Mouse (Mus musculus) forebrain, embryonic 11.5 days (tissue): ENCODE measurements around the gene C130032M10Rik. TPM values are rescaled to one million over a fixed set of nuclear protein-coding genes. Genes with fewer than 3 reads are reported as not detected.
"Not testable (repeated sequence)": the region's sequence is repeated elsewhere in the genome, so short reads cannot be mapped to it uniquely, and the experiment has no call there.

Experiments
- ATAC-seq: fragments of 200-750 bp; cut with Nextera tagmentation; replicated peaks from 2 replicates; pipeline ENCODE4 v1.8.0; 2017; ENCODE audit warnings: moderate TSS enrichment; ENCODE audit not compliant: low FRiP score
- DNase-seq: peaks from one replicate; pipeline ENCODE4 v3.0.0-alpha.2; 2017; ENCODE audit warnings: low spot score
- H3K27ac ChIP-seq: fragments of 300-500 bp; sonication (generic); 2 replicates; pipeline ENCODE4 v1.5.1; 2014; ENCODE audit warnings: low read depth, low read length
- H3K27me3 ChIP-seq: fragments of 300-500 bp; sonication (generic); 2 replicates; pipeline ENCODE4 v1.6.1; 2014; ENCODE audit warnings: mild to moderate bottlenecking, low read length, mixed read lengths; ENCODE audit not compliant: control insufficient read depth, insufficient read depth
- H3K36me3 ChIP-seq: fragments of 300-500 bp; sonication (generic); 2 replicates; pipeline ENCODE4 v1.6.1; 2014; ENCODE audit warnings: mild to moderate bottlenecking, low read length, moderate library complexity, mixed read lengths; ENCODE audit not compliant: control insufficient read depth, insufficient read depth
- H3K4me1 ChIP-seq: fragments of 300-500 bp; sonication (generic); replicated peaks from 2 replicates; pipeline ENCODE4 v1.6.1; 2014; ENCODE audit warnings: low read length, mixed read lengths; ENCODE audit not compliant: control insufficient read depth, insufficient read depth
- H3K4me2 ChIP-seq: fragments of 300-500 bp; sonication (generic); 2 replicates; pipeline ENCODE4 v1.6.1; 2014; ENCODE audit warnings: low read depth, mild to moderate bottlenecking, low read length, moderate library complexity, mixed read lengths; ENCODE audit not compliant: severe bottlenecking
- H3K4me3 ChIP-seq: fragments of 300-500 bp; sonication (generic); 2 replicates; pipeline ENCODE4 v1.5.1; 2014; ENCODE audit warnings: low read depth, low read length
- H3K9ac ChIP-seq: fragments of 300-500 bp; sonication (generic); 2 replicates; pipeline ENCODE4 v1.6.1; 2014; ENCODE audit warnings: low read length
- H3K9me3 ChIP-seq: fragments of 300-500 bp; sonication (generic); 2 replicates; pipeline ENCODE4 v1.6.1; 2016; ENCODE audit warnings: low read length, mixed read lengths; ENCODE audit not compliant: control insufficient read depth
- WGBS: fragments of 180-500 bp; shearing (Covaris S2); extraction: QIAGEN DNeasy Blood & Tissue Kit; methylation state at CpG from one replicate; pipeline ENCODE4 v1.1.7; 2014; 5-methylcytosine and 5-hydroxymethylcytosine counted together
- polyA plus RNA-seq: library from polyadenylated mRNA; unstranded; fragments of >200 nt; fragmentation: Nextera tagmentation; extraction: Ambion mirVana; gene quantifications from 2 replicates; pipeline ENCODE4 v1.2.1, GENCODE M21; 2014

Gene C130032M10Rik
- polyA plus RNA-seq, 1 experiment from 2014 or later: not detected

GRCm38 (mm10) chr9:114506564-114506963, 8.9 kb upstream of the C130032M10Rik start:
- no peak overlapping the region for H3K9ac ChIP-seq
- ATAC-seq (no peak), DNase-seq (no peak)
- H3K9me3 ChIP-seq: no peaks in the 10 kb centered on the region; the same call in 1 of the 2 replicates
- no peak overlapping the region for H3K27ac ChIP-seq
- peaks cover 3% of the 10 kb centered on the region; the same call in 1 of the 2 replicates for H3K36me3 ChIP-seq
- H3K4me3 ChIP-seq: no peak overlapping the region
- H3K4me1 ChIP-seq: no peaks in the 10 kb centered on the region
- 94% methylated on average over 4 of the region's 4 CpGs for WGBS
- no peaks in the 10 kb centered on the region for H3K27me3 ChIP-seq
- H3K4me2 ChIP-seq: no peak overlapping the region

- no peak overlapping the region for H3K9ac ChIP-seq
- H3K4me2 ChIP-seq: no peak overlapping the region
- H3K4me1 ChIP-seq: no peaks in the 10 kb centered on the region
- DNase-seq (no peak), ATAC-seq (no peak)
- H3K27me3 ChIP-seq: no peaks in the 10 kb centered on the region
- peaks cover 10% of the 10 kb centered on the region for H3K36me3 ChIP-seq
- no peak overlapping the region for H3K4me3 ChIP-seq
- peaks cover 2% of the 10 kb centered on the region for H3K9me3 ChIP-seq
- H3K27ac ChIP-seq: no peak overlapping the region
- WGBS: 92% methylated on average over 9 of the region's 9 CpGs
Observed at GRCm38 (mm10) chr9:114507421-114507820, 8.1 kb upstream of the C130032M10Rik start.

GRCm38 (mm10) chr9:114509785-114510184, 5.7 kb upstream of the C130032M10Rik start:
- ATAC-seq (no peak), DNase-seq (no peak)
- no peak overlapping the region for H3K4me2 ChIP-seq
- no peaks in the 10 kb centered on the region for H3K4me1 ChIP-seq
- no peak overlapping the region for H3K9ac ChIP-seq
- peaks cover 20% of the 10 kb centered on the region for H3K9me3 ChIP-seq
- 98% methylated on average over 9 of the region's 9 CpGs for WGBS
- no peak overlapping the region for H3K4me3 ChIP-seq
- H3K27ac ChIP-seq: no peak overlapping the region
- peaks cover 27% of the 10 kb centered on the region for H3K36me3 ChIP-seq
- no peaks in the 10 kb centered on the region for H3K27me3 ChIP-seq

- Histone ChIP-seq H3K27ac (no peak overlapping the region), H3K9me3 (peaks cover 20% of the 10 kb centered on the region), H3K36me3 (peaks cover 27% of the 10 kb centered on the region)
Observed at GRCm38 (mm10) chr9:114512831-114513230, 2.7 kb upstream of the C130032M10Rik start.

GRCm38 (mm10) chr9:114517924-114518497, 2.5 kb downstream of the C130032M10Rik start:
- 80% methylated on average over 13 of the region's 13 CpGs for WGBS
- peaks cover 11% of the 10 kb centered on the region for H3K36me3 ChIP-seq
- no peaks in the 10 kb centered on the region for H3K27me3 ChIP-seq
- DNase-seq: no peak
- no peak overlapping the region for H3K27ac ChIP-seq
- ATAC-seq: no peak
- no peak overlapping the region for H3K9ac ChIP-seq
- no peak overlapping the region for H3K4me3 ChIP-seq
- H3K4me1 ChIP-seq: no peaks in the 10 kb centered on the region
- peaks cover 12% of the 10 kb centered on the region for H3K9me3 ChIP-seq
- no peak overlapping the region for H3K4me2 ChIP-seq

More at GRCm38 (mm10) chr9:114512831-114513230, 2.7 kb upstream of the C130032M10Rik start:
- no peak overlapping the region for H3K9ac ChIP-seq
- ATAC-seq (no peak), DNase-seq (no peak)
- H3K4me1 ChIP-seq: no peaks in the 10 kb centered on the region
- no peak overlapping the region for H3K4me3 ChIP-seq
- H3K27me3 ChIP-seq: no peaks in the 10 kb centered on the region
- WGBS: 98% methylated on average over 21 of the region's 21 CpGs
- no peak overlapping the region for H3K4me2 ChIP-seq

- WGBS: 71% methylated on average over 9 of the region's 9 CpGs
- peaks cover 2% of the 10 kb centered on the region for H3K9me3 ChIP-seq
- H3K27me3 ChIP-seq: no peaks in the 10 kb centered on the region
- no peaks in the 10 kb centered on the region for H3K4me1 ChIP-seq
- H3K36me3 ChIP-seq: peaks cover 2% of the 10 kb centered on the region
- no peak overlapping the region for H3K4me3 ChIP-seq
- DNase-seq (no peak), ATAC-seq (no peak)
- no peak overlapping the region for H3K27ac ChIP-seq
- no peak overlapping the region for H3K4me2 ChIP-seq
- H3K9ac ChIP-seq: no peak overlapping the region
Observed at GRCm38 (mm10) chr9:114518812-114519477, 3.4 kb downstream of the C130032M10Rik start.

GRCm38 (mm10) chr9:114520529-114520928, 5.0 kb downstream of the C130032M10Rik start:
- not testable (repeated sequence) for H3K4me1 ChIP-seq, H3K4me3 ChIP-seq, H3K4me2 ChIP-seq, H3K9ac ChIP-seq, H3K36me3 ChIP-seq, H3K27me3 ChIP-seq, DNase-seq, ATAC-seq, H3K9me3 ChIP-seq, H3K27ac ChIP-seq
- 80% methylated on average over 4 of the region's 4 CpGs for WGBS

GRCm38 (mm10) chr9:114522041-114522440, 6.5 kb downstream of the C130032M10Rik start:
- H3K9ac ChIP-seq: no peak overlapping the region
- no peak overlapping the region for H3K4me3 ChIP-seq
- peaks cover 16% of the 10 kb centered on the region for H3K4me1 ChIP-seq
- no peaks in the 10 kb centered on the region for H3K36me3 ChIP-seq
- 55% methylated on average over 5 of the region's 5 CpGs for WGBS
- H3K27me3 ChIP-seq: no peaks in the 10 kb centered on the region
- DNase-seq: no peak
- no peak overlapping the region for H3K4me2 ChIP-seq
- no peak overlapping the region for H3K27ac ChIP-seq
- H3K9me3 ChIP-seq: no peaks in the 10 kb centered on the region
- ATAC-seq: no peak

- Histone ChIP-seq H3K27ac (no peak overlapping the region), H3K4me3 (no peak overlapping the region), H3K4me1 (peaks cover 16% of the 10 kb centered on the region), H3K9ac (no peak overlapping the region), H3K4me2 (no peak overlapping the region), H3K27me3 (no peaks in the 10 kb centered on the region), H3K9me3 (no peaks in the 10 kb centered on the region), H3K36me3 (no peaks in the 10 kb centered on the region)
- ATAC-seq (no peak), DNase-seq (no peak)
- WGBS: 92% methylated on average over 9 of the region's 9 CpGs
Observed at GRCm38 (mm10) chr9:114522501-114522900, 7.0 kb downstream of the C130032M10Rik start.
